Mouse (Mus musculus) liver, postnatal 0 days (tissue): Measurements from ENCODE around the gene Tmprss7. TPM values are rescaled to one million over a fixed set of nuclear protein-coding genes. Genes with fewer than 3 reads are reported as not detected.

Source experiments
- ATAC-seq: fragments of 200-750 bp; cut with Nextera tagmentation; 2 replicates; pipeline ENCODE4 v1.8.0; 2017; ENCODE audit warnings: mild to moderate bottlenecking, moderate library complexity
- DNase-seq: peaks from one replicate; pipeline ENCODE4 v3.0.0-alpha.2; 2016
- H3K27ac ChIP-seq: fragments of 300-500 bp; sonication (generic); 2 replicates; pipeline ENCODE4 v1.5.1; 2014; ENCODE audit warnings: antibody characterized with exemption, moderate library complexity, mild to moderate bottlenecking, low read depth
- H3K27me3 ChIP-seq: fragments of 300-500 bp; sonication (generic); 2 replicates; pipeline ENCODE4 v1.6.1; 2014; ENCODE audit warnings: low read length, control low read depth, mixed read lengths; ENCODE audit not compliant: insufficient read depth
- H3K36me3 ChIP-seq: fragments of 300-500 bp; sonication (generic); replicated peaks from 2 replicates; pipeline ENCODE4 v1.6.1; 2014; ENCODE audit warnings: mild to moderate bottlenecking, control low read depth, low read length, moderate library complexity, mixed read lengths; ENCODE audit not compliant: insufficient read depth
- H3K4me1 ChIP-seq: fragments of 300-500 bp; sonication (generic); 2 replicates; pipeline ENCODE4 v1.6.1; 2014; ENCODE audit warnings: antibody characterized with exemption, mild to moderate bottlenecking, control low read depth; ENCODE audit not compliant: insufficient read depth
- H3K4me2 ChIP-seq: fragments of 300-500 bp; sonication (generic); 2 replicates; pipeline ENCODE4 v1.6.1; 2014; ENCODE audit warnings: low read depth, mild to moderate bottlenecking, low read length, moderate library complexity, mixed read lengths
- H3K4me3 ChIP-seq: fragments of 300-500 bp; sonication (generic); 2 replicates; pipeline ENCODE4 v1.5.1; 2014; ENCODE audit warnings: low read depth, low read length
- H3K9ac ChIP-seq: fragments of 300-500 bp; sonication (generic); replicated peaks from 2 replicates; pipeline ENCODE4 v1.6.1; 2014; ENCODE audit warnings: mild to moderate bottlenecking, moderate library complexity
- H3K9me3 ChIP-seq: fragments of 300-500 bp; sonication (generic); 2 replicates; pipeline ENCODE4 v1.6.1; 2016; ENCODE audit warnings: mild to moderate bottlenecking, control low read depth, low read length, mixed read lengths
- CTCF ChIP-seq: sonication (generic); IDR thresholded peaks from 2 replicates; pipeline ENCODE4 v1.5.1; 2016; ENCODE audit warnings: antibody characterized with exemption, low read depth
- EP300 ChIP-seq: IDR thresholded peaks from 2 replicates; pipeline ENCODE4 v1.6.1; 2016; ENCODE audit warnings: antibody characterized with exemption, low read depth, mild to moderate bottlenecking
- WGBS: fragments of 180-500 bp; shearing (Covaris S2); extraction: QIAGEN DNeasy Blood & Tissue Kit; methylation state at CpG from one replicate; pipeline ENCODE4 v1.1.7; 2014; ENCODE audit not compliant: insufficient replicate concordance; 5-methylcytosine and 5-hydroxymethylcytosine counted together
- polyA plus RNA-seq: library from polyadenylated mRNA; unstranded; fragments of >200 nt; fragmentation: Nextera tagmentation; extraction: Ambion mirVana; gene quantifications from 2 replicates; pipeline ENCODE4 v1.2.1, GENCODE M21; 2015

Gene Tmprss7
- polyA plus RNA-seq, 1 experiment from 2014 or later: 0.14 TPM

DNA sequence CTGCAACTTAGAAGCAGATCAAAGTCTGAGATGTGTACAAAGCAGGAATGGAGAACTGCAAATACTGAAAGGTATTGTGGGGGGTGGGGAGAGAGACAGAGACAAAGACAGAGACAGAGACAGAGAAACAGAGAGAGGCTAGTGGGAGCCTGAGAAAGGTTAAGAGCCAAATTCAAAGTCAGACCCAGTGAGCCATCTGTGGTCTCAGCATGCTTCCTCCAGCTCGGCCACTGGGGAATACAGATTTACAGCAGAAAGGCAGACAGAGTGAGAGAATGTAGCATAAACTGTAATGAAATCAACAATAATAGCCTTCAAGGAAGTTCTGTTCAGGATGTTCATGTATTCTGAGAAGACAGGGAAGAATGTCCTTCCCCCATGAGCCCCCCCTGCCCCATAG is 20.4 kb upstream of the Tmprss7 start:
- Histone ChIP-seq H3K9ac (no peak overlapping the region), H3K4me3 (no peak overlapping the region), H3K4me2 (no peak overlapping the region), H3K36me3 (no peaks in the 10 kb centered on the region), H3K9me3 (no peaks in the 10 kb centered on the region), H3K27ac (no peak overlapping the region), H3K4me1 (no peaks in the 10 kb centered on the region), H3K27me3 (no peaks in the 10 kb centered on the region)
- ATAC-seq (no peak), DNase-seq (no peak)
- TF ChIP-seq EP300: no peak
- TF ChIP-seq CTCF: no peak
- WGBS: 44% methylated on average over 1 of the region's 1 CpGs

DNA sequence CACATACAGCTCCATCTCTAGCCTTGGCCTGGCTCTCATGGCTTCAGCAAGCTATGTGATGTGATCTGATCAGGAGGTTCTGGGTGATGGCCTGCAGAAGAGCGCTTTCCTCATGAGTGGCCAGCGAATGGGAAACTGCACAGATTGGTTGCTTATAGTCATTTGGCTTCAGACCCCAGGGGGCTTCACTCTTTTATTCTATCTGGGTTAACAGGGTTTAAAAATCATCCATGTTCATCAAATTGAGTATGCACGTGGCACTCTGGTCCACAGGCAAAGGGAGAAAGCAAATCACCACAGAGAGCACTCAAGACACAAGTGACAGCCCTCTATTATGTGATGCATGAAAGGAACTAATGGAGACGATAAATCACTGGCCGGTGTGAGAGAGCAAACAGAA is 19.8 kb upstream of the Tmprss7 start:
- 84% methylated on average over 5 of the region's 5 CpGs for WGBS
- TF ChIP-seq EP300 (no peak), CTCF (no peak)
- Histone ChIP-seq H3K27ac (no peak overlapping the region), H3K9me3 (no peaks in the 10 kb centered on the region), H3K36me3 (no peaks in the 10 kb centered on the region), H3K9ac (no peak overlapping the region), H3K27me3 (no peaks in the 10 kb centered on the region), H3K4me2 (no peak overlapping the region), H3K4me1 (no peaks in the 10 kb centered on the region), H3K4me3 (no peak overlapping the region)
- ATAC-seq: no peak
- DNase-seq: no peak

GRCm38 (mm10) chr16:45711263-45711662 is 17.8 kb upstream of the Tmprss7 start:
- WGBS: 70% methylated on average over 7 of the region's 7 CpGs
- no peaks in the 10 kb centered on the region for H3K27me3 ChIP-seq
- DNase-seq: no peak
- H3K9me3 ChIP-seq: no peaks in the 10 kb centered on the region
- H3K4me1 ChIP-seq: no peaks in the 10 kb centered on the region
- no peak for ATAC-seq
- H3K9ac ChIP-seq: no peak overlapping the region
- H3K4me3 ChIP-seq: no peak overlapping the region
- no peak overlapping the region for H3K27ac ChIP-seq
- no peak overlapping the region for H3K4me2 ChIP-seq
- TF ChIP-seq EP300 (no peak), CTCF (peak; percentile 42)
- H3K36me3 ChIP-seq: no peaks in the 10 kb centered on the region

GRCm38 (mm10) chr16:45699301-45699700 is 5.8 kb upstream of the Tmprss7 start:
- 63% methylated on average over 5 of the region's 5 CpGs for WGBS

DNA sequence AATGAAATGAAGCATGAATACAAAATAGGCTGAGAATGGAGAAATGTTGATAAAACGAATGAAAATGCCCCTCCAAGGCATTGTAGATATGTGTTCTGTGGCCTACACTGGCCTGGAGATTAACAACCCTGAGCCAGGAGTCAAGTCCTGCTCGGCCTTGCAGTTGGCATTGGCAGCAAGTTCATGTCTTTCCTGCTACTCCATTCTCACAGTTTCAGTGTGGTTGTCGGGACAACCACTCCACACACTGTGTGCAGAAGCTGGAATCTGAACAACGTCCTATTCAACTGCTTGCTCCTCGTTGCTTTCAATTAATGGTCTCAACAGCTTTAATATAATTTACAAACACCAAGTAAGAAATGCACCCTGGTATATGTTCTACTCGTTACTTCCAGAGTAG is 4.5 kb upstream of the Tmprss7 start:
- H3K27me3 ChIP-seq: no peaks in the 10 kb centered on the region
- no peak for ATAC-seq
- no peaks in the 10 kb centered on the region for H3K36me3 ChIP-seq
- H3K9ac ChIP-seq: no peak overlapping the region
- TF ChIP-seq CTCF (no peak), EP300 (no peak)
- no peak overlapping the region for H3K4me3 ChIP-seq
- H3K9me3 ChIP-seq: no peaks in the 10 kb centered on the region
- no peaks in the 10 kb centered on the region for H3K4me1 ChIP-seq
- no peak overlapping the region for H3K4me2 ChIP-seq
- DNase-seq: no peak
- H3K27ac ChIP-seq: no peak overlapping the region
- WGBS: 69% methylated on average over 6 of the region's 6 CpGs

More at GRCm38 (mm10) chr16:45699301-45699700, 5.8 kb upstream of the Tmprss7 start:
- H3K9me3 ChIP-seq: no peaks in the 10 kb centered on the region
- no peak for ATAC-seq
- no peaks in the 10 kb centered on the region for H3K36me3 ChIP-seq
- DNase-seq: no peak
- H3K27ac ChIP-seq: no peak overlapping the region
- no peak overlapping the region for H3K4me3 ChIP-seq
- no peak overlapping the region for H3K9ac ChIP-seq
- no peak overlapping the region for H3K4me2 ChIP-seq
- H3K4me1 ChIP-seq: no peaks in the 10 kb centered on the region
- H3K27me3 ChIP-seq: no peaks in the 10 kb centered on the region
- TF ChIP-seq EP300: no peak
- TF ChIP-seq CTCF: no peak

DNA sequence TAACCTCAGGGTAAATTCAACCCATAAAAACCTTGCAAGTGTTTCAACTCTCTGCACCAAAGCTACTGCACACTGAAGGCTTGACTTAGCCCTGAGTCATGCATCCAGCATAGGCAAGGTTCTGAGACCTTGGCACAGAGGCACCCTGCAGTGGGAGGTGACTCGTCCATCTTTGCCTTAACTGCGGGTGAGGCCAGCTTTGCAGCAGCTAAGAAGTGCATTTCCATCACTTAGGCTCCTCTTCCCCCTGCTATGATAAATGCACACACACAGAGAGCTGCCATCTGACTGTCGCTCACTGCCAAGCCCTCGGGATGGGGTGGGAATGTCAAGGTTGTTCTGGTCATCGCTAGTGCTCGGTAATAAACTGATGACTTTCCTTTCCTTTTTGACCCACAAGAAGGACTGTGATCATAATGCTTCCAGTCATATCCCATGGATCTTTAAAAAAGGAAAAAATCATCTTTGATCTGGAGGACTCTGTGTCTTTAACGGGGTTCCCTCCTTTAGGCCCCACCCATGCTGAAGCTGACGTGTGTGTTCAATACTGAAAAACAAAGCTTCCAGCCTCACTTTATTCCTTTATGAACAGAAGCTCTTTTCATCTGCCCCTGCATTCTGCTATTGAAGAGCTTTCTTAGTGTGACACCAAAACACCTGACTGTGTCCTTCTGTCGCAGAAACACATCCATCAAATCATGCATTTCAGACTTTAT is 2.1 kb upstream of the Tmprss7 start:
- H3K4me2 ChIP-seq: no peak overlapping the region

More for the DNA sequence above, 2.1 kb upstream of the Tmprss7 start:
- ATAC-seq: no peak
- H3K36me3 ChIP-seq: no peaks in the 10 kb centered on the region
- H3K9me3 ChIP-seq: no peaks in the 10 kb centered on the region
- no peak overlapping the region for H3K4me3 ChIP-seq
- H3K4me1 ChIP-seq: no peaks in the 10 kb centered on the region
- TF ChIP-seq EP300 (no peak), CTCF (no peak)
- no peak overlapping the region for H3K9ac ChIP-seq
- WGBS: 73% methylated on average over 9 of the region's 9 CpGs
- H3K27ac ChIP-seq: no peak overlapping the region
- no peaks in the 10 kb centered on the region for H3K27me3 ChIP-seq
- DNase-seq: no peak
